Mouse (Mus musculus) mature B cell (primary cell): ENCODE measurements around the gene Tbc1d2b.

ENCODE experiments used
- in situ Hi-C: fragments of 300-500 bp; cut with MboI; formaldehyde crosslinking; loops from 2 replicates; pipeline ENCODE4 v1.14.3; 2019

Gene Tbc1d2b

DNA sequence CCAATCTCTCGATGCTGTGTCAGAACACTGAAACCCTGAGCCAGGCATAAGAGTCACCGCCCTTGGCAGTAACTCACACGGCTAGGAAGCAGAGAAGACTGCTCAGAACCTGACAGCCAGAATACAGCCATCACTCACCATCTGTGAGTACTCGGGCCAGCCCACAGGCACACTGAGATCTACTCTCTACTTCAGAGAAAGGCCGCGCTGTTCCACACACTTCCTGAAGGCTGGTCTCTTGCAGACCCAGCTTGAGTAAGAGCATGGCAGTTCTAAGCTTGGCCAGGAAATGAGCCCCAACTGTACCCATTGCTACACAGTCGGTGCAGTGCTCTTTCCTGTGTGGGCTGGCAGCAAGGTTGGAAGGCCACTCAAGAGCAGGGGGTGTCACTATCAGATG lies 27.7 kb downstream of the Tbc1d2b start:
- in situ Hi-C loops: no loop called here

GRCm38 (mm10) chr9:90242291-90242690 lies 28.3 kb downstream of the Tbc1d2b start:
- in situ Hi-C loops: no loop called here

GRCm38 (mm10) chr9:90241618-90242017 lies 29.0 kb downstream of the Tbc1d2b start:
- in situ Hi-C loops: no loop called here

DNA sequence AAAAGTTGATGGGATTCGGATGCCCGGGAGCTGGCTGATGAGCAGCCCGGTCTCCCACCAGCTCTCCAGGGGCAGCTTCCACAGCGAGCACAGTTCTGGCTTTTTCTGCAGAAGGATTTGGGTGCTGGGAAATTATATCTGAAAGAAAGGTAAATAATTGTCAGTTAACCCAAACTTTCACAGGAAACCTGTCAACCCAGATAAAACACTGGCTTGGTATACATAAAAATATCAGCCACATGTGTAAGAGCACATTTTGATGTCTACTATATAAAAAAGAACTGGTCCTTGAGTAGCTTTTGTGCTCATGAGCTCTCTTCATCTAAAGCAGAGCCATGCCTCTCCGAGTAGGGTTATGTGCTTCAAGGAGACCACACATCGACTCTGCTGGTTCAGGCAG lies 29.6 kb downstream of the Tbc1d2b start:
- in situ Hi-C loops: no loop called here

- in situ Hi-C loops: no loop called here
Measured at GRCm38 (mm10) chr9:90240560-90240959, 30.0 kb downstream of the Tbc1d2b start.

- in situ Hi-C loops: no loop called here
Measured at GRCm38 (mm10) chr9:90237232-90238062, 33.2 kb downstream of the Tbc1d2b start.

DNA sequence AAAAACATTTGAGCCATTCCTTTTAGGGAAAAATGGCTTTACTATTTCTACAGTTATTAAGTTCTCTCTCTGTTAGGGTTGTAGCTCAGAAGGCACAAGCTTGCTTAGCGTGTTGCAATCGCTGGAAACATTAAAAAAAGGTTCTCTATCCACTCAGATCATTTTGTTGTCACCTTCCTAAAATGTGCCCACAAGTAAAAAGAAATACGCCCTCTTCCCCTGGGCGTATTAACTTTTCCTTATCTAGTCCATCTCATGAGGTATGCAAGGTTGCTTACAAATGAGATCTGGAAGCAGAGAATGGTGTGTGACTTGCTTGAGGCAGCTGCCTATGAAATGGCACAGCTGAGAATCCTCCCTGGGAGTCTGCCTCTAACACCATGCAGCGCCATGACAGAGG lies 33.8 kb downstream of the Tbc1d2b start:
- in situ Hi-C loops: no loop called here

DNA sequence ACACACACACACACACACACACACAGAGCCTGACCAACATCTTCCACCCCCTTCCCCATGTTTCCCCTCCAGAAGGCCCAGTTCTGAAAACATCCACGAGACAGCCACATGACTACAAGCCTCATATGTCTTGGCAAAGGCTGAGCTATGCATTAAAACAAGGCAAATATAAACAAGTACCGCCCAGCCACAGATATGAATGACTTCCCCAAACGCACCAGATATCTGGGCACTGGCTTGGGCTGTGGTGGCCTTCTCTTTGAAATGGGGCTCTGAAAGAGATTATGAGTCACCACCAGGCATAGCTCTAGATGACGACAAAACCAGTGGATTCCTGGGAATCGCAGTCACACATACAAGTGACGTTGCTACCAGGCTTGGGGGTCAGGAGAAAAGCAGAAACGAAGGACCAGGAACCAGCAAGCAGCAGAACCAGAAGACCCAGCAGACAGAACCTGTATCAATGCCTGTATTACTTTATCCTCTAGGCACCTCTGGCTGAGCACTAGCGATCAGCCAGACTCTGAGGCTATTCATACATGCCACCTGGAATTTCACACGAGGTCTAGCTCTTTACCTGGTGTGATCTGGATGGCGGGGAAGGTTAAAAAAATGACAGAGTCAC lies 35.2 kb downstream of the Tbc1d2b start:
- in situ Hi-C loops: no loop called here

DNA sequence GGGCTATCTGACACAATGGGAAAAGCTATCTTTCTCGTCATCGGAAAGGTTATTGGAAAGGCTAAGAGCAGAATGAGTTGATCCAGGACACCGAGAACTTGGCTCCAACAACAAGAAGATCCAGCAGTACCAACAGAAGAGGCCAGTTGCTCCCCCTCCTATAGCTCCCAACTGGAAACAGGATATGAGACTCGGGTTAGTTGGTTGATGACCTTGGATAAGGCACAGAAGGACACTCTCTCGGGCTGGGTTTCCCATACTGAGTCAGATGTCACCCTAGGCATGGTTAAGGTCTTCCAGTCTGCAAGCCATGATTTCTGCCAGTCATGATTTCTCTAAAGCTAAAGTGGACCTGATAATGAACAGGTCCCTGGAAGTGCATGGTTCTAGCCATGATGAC lies 35.8 kb downstream of the Tbc1d2b start:
- in situ Hi-C loops: no loop called here

DNA sequence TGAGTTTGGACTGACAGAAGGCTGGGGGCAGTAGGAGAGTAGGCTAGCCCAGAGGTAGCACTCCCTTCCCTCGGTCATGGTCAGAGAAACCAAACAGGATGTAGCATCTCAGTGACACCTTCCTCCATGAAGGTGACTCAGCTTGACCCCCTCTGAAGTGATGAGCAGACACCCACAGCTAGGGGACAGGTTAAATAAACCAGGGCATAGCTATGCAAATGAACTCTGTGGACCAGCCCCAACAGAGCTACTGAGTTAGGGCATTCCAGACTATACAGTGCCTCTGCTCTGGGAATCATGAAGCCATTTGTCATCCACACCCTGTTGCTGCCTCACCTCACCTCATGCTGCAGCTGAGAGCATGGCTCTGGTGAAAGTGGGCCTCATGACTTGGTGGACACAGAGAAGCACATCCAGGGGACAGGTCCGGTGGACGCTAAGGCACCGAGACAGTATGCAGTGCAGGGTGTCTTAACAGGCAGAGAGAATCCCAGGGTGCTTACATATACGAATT lies 36.6 kb downstream of the Tbc1d2b start:
- in situ Hi-C loops: no loop called here

DNA sequence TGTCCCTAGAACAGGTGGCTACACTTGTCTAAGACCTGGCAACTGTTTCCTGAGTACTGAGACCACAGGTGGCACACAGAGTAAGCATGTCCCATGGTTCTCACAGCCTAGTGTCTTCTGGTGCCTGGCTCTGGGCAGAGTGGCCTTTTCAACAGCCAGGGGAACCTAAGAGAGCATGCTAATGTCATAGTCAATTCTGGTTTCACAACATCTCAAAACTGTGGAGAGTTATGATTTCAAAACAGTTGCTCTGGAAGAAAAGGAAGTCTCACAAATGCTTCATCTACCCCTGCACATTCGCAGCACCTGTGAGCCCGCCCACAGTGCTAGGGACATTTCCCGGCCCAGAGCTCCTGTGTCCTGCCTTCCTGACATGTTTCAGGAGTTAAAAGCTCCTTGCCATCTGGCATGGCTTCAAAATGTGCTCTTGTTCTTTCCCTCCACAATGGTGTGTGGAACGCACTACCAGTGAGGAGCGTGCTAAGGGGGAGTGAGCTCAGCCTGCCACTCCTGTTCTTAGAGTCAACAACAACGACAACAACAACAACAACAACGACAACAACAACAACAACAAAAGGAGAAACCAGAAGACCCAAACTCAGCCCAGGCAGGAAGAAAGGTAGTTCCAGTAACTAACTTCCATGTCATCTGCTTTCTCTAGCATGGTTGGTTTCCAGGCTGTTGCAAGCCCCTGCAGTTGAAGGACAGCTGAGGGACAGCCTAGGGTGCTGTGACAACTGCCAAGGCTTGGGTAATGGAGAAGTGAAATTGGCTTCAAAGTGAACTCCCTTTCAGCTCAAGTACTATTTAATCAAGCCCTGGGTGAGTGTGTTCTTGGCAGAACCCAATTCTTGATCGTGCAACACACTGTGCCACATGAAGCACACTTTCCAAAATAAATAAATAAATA lies 37.6 kb downstream of the Tbc1d2b start:
- in situ Hi-C loops: no loop called here

DNA sequence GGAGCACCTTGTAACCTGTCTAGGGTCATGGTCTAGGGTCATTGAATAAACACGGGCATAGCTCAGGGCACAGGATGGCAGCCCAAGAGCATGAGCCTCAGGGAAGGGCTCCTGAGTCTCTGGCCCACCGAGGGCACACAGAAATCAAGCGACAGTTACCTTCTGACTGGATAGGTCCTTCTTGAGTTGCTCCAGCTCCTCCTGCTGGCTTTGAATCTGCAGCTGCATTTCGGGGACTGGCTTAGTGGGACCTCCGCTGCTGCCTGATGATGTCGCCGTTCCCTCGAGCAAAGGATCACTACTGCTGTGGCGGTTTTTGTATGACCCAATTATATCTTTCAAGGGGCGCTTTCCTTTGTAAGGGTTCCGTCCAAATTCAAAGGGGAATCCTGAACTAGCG lies 43.4 kb downstream of the Tbc1d2b start:
- in situ Hi-C loops: no loop called here

GRCm38 (mm10) chr9:90226742-90227096 lies 43.9 kb downstream of the Tbc1d2b start:
- in situ Hi-C loops: no loop called here

DNA sequence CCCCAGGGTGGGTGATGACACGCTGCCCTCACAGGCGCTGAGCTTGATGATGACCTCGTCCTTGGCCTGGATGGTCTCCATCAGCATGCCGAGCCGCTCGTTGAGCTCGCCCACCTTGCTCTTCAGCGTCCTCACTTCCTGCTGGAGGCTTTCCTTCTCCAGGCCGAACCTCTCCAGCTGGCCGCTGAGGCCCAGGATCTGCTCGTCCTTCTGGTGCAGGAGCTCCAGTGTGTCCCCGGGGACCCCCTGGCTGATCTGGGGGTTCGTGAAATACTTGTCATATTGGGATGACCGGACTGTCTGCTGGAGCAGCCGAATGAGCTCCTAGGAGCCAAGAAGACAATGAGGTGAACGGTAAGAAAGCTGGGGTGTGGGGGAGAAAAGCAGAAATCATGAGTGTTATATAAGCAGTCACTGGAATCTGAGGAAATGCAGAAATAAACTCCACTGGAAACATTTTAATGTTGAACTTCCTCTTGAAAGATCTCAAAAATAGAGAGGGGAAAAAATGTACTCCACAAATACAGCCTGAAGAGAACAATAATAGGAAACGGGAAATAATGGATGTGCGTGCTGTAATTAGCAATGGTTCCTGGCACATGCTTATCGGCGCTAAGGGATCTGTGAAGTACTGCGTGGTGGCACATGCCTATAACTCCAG lies 44.4 kb downstream of the Tbc1d2b start:
- in situ Hi-C loops: no loop called here

- in situ Hi-C loops: loop anchor here (25.0 kb wide), 1 partner anchor 215 kb away; no protein-coding TSS in a partner anchor
Measured at GRCm38 (mm10) chr9:90222275-90222674, 48.3 kb downstream of the Tbc1d2b start.

- in situ Hi-C loops: loop anchor here (25.0 kb wide), 1 partner anchor 220 kb away; no protein-coding TSS in a partner anchor
Measured at GRCm38 (mm10) chr9:90217501-90217900, 53.1 kb downstream of the Tbc1d2b start.

DNA sequence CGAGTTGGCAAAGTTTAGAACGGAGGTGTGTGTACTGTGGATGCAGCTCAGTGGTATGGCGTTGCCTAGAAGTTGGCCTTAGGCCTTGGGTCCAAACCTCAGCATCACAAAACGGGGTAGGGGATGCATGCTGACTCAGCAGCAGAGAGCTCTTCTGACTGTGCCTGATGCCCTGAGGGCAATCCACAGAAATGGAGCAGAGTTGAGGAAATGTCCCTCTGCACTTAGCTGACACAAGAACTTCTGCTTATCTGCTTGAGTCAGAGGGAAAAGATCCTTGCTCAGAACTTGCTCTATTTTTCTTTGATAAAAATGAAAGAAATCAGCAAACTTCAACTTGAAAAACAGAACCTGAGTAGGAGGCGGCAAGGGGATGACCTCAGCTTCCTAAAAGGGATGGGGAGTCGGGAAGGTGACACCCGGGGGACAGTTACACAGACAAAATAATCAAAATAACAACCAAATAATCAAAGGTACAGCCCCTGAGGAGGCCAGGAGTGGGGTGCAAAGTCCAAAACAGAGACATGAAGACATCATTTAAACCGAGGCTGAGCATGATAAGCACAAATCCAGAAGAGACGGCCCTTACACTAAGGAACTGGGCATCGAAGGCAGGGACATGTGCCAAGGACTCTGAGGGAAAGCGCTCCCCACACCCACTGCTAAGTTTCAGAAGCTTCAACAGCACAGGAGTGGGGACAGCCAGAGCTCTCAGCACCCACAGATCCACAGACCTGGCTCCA lies 54.2 kb downstream of the Tbc1d2b start:
- in situ Hi-C loops: loop anchor here (25.0 kb wide), 1 partner anchor 221 kb away; no protein-coding TSS in a partner anchor

- in situ Hi-C loops: loop anchor here (25.0 kb wide), 1 partner anchor 224 kb away; no protein-coding TSS in a partner anchor
Measured at GRCm38 (mm10) chr9:90213127-90213526, 57.5 kb downstream of the Tbc1d2b start.

- in situ Hi-C loops: loop anchor here (25.0 kb wide), 1 partner anchor 229 kb away; no protein-coding TSS in a partner anchor
Measured at GRCm38 (mm10) chr9:90208655-90209054, 61.9 kb downstream of the Tbc1d2b start.

DNA sequence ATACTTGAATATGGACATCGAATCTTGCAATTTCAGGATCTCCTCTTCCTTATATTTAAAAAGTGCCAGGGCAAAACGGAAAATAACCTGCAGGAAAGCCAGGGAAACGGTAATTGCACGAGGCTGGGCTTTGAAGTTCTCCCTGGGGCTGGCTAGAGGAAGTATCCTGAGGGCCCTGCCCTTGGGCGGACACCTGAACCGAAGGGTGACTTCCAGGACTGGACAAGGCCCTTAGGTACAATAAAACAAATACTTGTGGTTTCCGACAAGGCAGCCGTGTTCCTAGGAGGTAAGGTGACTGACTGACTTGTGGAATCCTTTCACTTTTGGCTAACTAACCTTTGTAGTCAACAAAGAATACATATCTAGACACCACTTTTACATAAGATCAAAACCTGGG lies 62.8 kb downstream of the Tbc1d2b start:
- in situ Hi-C loops: loop anchor here (25.0 kb wide), 1 partner anchor 229 kb away; no protein-coding TSS in a partner anchor
